Mouse (Mus musculus) layer of hippocampus, adult 9-11 months (tissue): ENCODE measurements around the gene Dmbx1.

Experiments used
- DNase-seq: peaks from one replicate; pipeline ENCODE4 v3.0.0; 2022

Dmbx1 gene

GRCm38 (mm10) chr4:115938276-115939160 lies 1.2 kb downstream of the Dmbx1 start:
- DNase-seq = no peak

GRCm38 (mm10) chr4:115937061-115937976 lies 2.4 kb downstream of the Dmbx1 start:
- no peak for DNase-seq

- DNase-seq = no peak
Measured at GRCm38 (mm10) chr4:115936646-115937045, 3.1 kb downstream of the Dmbx1 start.

GRCm38 (mm10) chr4:115935835-115936581 lies 3.7 kb downstream of the Dmbx1 start:
- DNase-seq = no peak

GRCm38 (mm10) chr4:115931556-115932088 lies 8.1 kb downstream of the Dmbx1 start:
- DNase-seq = no peak

GRCm38 (mm10) chr4:115927637-115928036 lies 12.1 kb downstream of the Dmbx1 start:
- DNase-seq = no peak

GRCm38 (mm10) chr4:115923262-115923880 lies 16.4 kb downstream of the Dmbx1 start:
- DNase-seq = no peak

GRCm38 (mm10) chr4:115922688-115923087 lies 17.0 kb downstream of the Dmbx1 start:
- DNase-seq = no peak

- DNase-seq = no peak
Measured at GRCm38 (mm10) chr4:115919911-115920310, 19.8 kb downstream of the Dmbx1 start.

GRCm38 (mm10) chr4:115911586-115911985 lies 28.1 kb downstream of the Dmbx1 start:
- DNase-seq = no peak

GRCm38 (mm10) chr4:115908641-115909040 lies 31.1 kb downstream of the Dmbx1 start:
- no peak for DNase-seq

- DNase-seq = no peak
Measured at GRCm38 (mm10) chr4:115907994-115908393, 31.7 kb downstream of the Dmbx1 start.

- no peak for DNase-seq
Measured at GRCm38 (mm10) chr4:115906791-115907190, 32.9 kb downstream of the Dmbx1 start.

GRCm38 (mm10) chr4:115905701-115906100 lies 34.0 kb downstream of the Dmbx1 start:
- DNase-seq = no peak

GRCm38 (mm10) chr4:115904375-115904774 lies 35.4 kb downstream of the Dmbx1 start:
- DNase-seq = no peak

- DNase-seq = peak; percentile 60
Measured at GRCm38 (mm10) chr4:115902816-115903215, 36.9 kb downstream of the Dmbx1 start.

- DNase-seq = no peak
Measured at GRCm38 (mm10) chr4:115897901-115898631, 41.7 kb downstream of the Dmbx1 start.

- DNase-seq = no peak
Measured at GRCm38 (mm10) chr4:115894281-115894680, 45.4 kb downstream of the Dmbx1 start.

GRCm38 (mm10) chr4:115890553-115890952 lies 49.2 kb downstream of the Dmbx1 start, which contains the start of gene 6430628N08Rik:
TSS of gene 6430628N08Rik (plus strand) at chr4:115890665.
- DNase-seq = no peak

GRCm38 (mm10) chr4:115890066-115890465 lies 49.7 kb downstream of the Dmbx1 start:
- no peak for DNase-seq

- no peak for DNase-seq
Measured at GRCm38 (mm10) chr4:115886875-115887274, 52.9 kb downstream of the Dmbx1 start.
